ENCODE assay signal across 7 mouse cellular contexts in the genomic region with DNA sequence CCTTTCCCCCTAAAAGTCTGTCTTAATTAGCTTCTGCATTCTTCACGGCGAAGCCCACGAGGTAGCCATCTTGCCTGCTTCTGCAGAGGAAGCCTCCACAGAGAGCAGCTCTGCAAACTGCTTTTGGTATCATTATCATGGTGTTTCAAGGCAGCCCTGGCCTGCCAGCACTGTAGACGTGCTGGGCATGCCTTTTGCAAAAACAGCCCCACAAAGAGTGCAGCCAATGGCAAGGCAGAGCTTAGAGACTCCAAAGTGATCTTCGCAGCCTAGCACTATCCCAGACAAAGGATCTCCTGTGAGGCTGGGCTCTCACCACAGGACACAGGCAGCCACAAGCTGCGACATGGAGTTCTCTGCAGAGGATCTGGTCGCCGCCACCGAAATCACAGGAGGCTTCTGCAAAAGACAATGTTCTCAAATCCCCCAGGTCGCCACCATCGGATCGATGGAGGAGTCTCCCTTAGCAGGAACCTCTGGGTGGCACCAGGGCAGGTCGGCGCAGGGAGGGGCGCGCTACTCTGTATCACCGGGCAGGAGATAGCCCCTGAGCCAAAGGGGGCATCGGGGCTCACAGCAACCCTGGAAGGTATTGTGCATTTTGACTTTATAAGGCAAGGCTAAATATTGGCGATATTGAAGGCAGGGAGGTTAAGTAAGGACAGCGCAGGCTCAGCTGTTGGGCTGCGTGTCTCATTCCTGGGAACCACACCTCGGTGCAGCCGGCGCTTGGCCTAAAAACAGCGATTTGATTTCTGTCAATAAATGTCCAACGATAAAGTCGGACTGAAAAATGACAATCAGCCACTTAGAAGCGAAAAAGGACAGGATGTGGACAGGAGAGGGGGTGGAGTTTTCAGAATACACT. TPM values are rescaled to one million over a fixed set of nuclear protein-coding genes. Genes with fewer than 3 reads are reported as not detected.
DNase-seq lines count a peak whose midpoint lies in the region; ATAC-seq and TF ChIP-seq lines count a peak whose summit lies in the region.

No protein-coding gene starts in this region.

- H3K27me3 ChIP-seq in embryonic facial prominence, embryonic 12.5 days = no peaks in the 10 kb centered on the region
- H3K27me3 ChIP-seq in heart, adult 2 months (ENCODE audit: control insufficient read depth, insufficient read depth, low read length) = no peaks in the 10 kb centered on the region
- H3K27me3 ChIP-seq in limb, embryonic 10.5 days (ENCODE audit: low read depth, poor library complexity, severe bottlenecking) = peaks cover 4% of the 10 kb centered on the region
- no peaks in the 10 kb centered on the region for H3K27me3 ChIP-seq in midbrain, embryonic 11.5 days (ENCODE audit: control insufficient read depth, insufficient read depth, low read length)
- H3K27me3 ChIP-seq in small intestine, adult 2 months (ENCODE audit: control insufficient read depth, insufficient read depth, low read length) = no peaks in the 10 kb centered on the region

- peak; percentile 96 for ATAC-seq in embryonic facial prominence, embryonic 12.5 days (ENCODE audit: insufficient number of reproducible peaks, insufficient read depth, low FRiP score, low TSS enrichment)
- peak; percentile 99 for ATAC-seq in midbrain, embryonic 11.5 days (ENCODE audit: low FRiP score)

- TF ChIP-seq POLR2A in heart, adult 2 months (IDR thresholded peaks at IDR 0.05; ENCODE audit: insufficient read depth, low read depth, low read length) = peak; percentile 72
- 0 out of 2 replicates have a peak, but pooled peaks have one; percentile 23 for TF ChIP-seq POLR2A in small intestine, adult 2 months (IDR thresholded peaks at IDR 0.05; ENCODE audit: low read depth, low read length)

- peak; percentile 41 for DNase-seq in adrenal gland, postnatal 4 days (ENCODE audit: low spot score in 2 of 2)
- peak; percentile 79 for DNase-seq in heart, adult 2 months
- peak; percentile 68 for DNase-seq in kidney, adult 18-20 months
- DNase-seq in limb, embryonic 10.5 days (ENCODE audit: low spot score) = peak; percentile 81
- peak; percentile 95 for DNase-seq in midbrain, embryonic 11.5 days (ENCODE audit: low spot score, missing footprints)

- TF ChIP-seq EP300 in heart, adult 2 months (IDR thresholded peaks at IDR 0.05; ENCODE audit: insufficient read depth, low read depth, low read length) = 0 out of 2 replicates have a peak, but pooled peaks have one; percentile 59

- H3K36me3 ChIP-seq in embryonic facial prominence, embryonic 12.5 days = peaks cover 12% of the 10 kb centered on the region; the same call in 1 of the 2 replicates
- H3K36me3 ChIP-seq in heart, adult 2 months (ENCODE audit: control insufficient read depth, insufficient read depth, low read length) = no peaks in the 10 kb centered on the region; the same call in 1 of the 2 replicates
- peaks cover 21% of the 10 kb centered on the region for H3K36me3 ChIP-seq in limb, embryonic 10.5 days
- no peaks in the 10 kb centered on the region for H3K36me3 ChIP-seq in midbrain, embryonic 11.5 days (ENCODE audit: control insufficient read depth, insufficient read depth, low read length)
- H3K36me3 ChIP-seq in small intestine, adult 2 months (ENCODE audit: control insufficient read depth, insufficient read depth, low read length) = no peaks in the 10 kb centered on the region

- intact Hi-C loops in heart, adult 2 months (cut with DNase I) = loop anchor here (2.0 to 5.0 kb wide), 3 partner anchors 21 to 117 kb away; a partner anchor contains a TSS

- peak overlapping the region; percentile 78 for H3K4me2 ChIP-seq in embryonic facial prominence, embryonic 12.5 days (replicated peaks)
- H3K4me2 ChIP-seq in midbrain, embryonic 11.5 days = peak overlapping the region; percentile 49

- H3K79me2 ChIP-seq in heart, adult 2 months (replicated peaks; ENCODE audit: control insufficient read depth, insufficient read depth, low read length) = no peaks in the 10 kb centered on the region

- peak overlapping the region; percentile 73 for H3K9ac ChIP-seq in embryonic facial prominence, embryonic 12.5 days
- peak overlapping the region; percentile 74 for H3K9ac ChIP-seq in heart, adult 2 months (ENCODE audit: low read depth, low read length)
- H3K9ac ChIP-seq in midbrain, embryonic 11.5 days (ENCODE audit: low read length) = peak overlapping the region; percentile 63

- H3K27ac ChIP-seq in embryonic facial prominence, embryonic 12.5 days = peak overlapping the region; percentile 93
- H3K27ac ChIP-seq in heart, adult 2 months = peak overlapping the region; percentile 77
- H3K27ac ChIP-seq in limb, embryonic 10.5 days = peak overlapping the region; percentile 88
- peak overlapping the region; percentile 88 for H3K27ac ChIP-seq in midbrain, embryonic 11.5 days (ENCODE audit: low read depth, low read length)
- peak overlapping the region; percentile 44 for H3K27ac ChIP-seq in small intestine, adult 2 months (ENCODE audit: insufficient read depth, low read depth, low read length)

- no peak for TF ChIP-seq CTCF in heart, adult 2 months (IDR thresholded peaks at IDR 0.05)
- TF ChIP-seq CTCF in small intestine, adult 2 months (IDR thresholded peaks at IDR 0.05; ENCODE audit: extremely low read depth, insufficient read length, insufficient replicate concordance, low read depth, low read length) = no peak

- WGBS in embryonic facial prominence, embryonic 12.5 days = 1% methylated on average over 28 of the region's 28 CpGs
- 1% methylated on average over 28 of the region's 28 CpGs for WGBS in heart, adult 2 months
- WGBS in limb, embryonic 10.5 days = 3% methylated on average over 28 of the region's 28 CpGs
- under 1% methylated on average over 28 of the region's 28 CpGs for WGBS in midbrain, embryonic 11.5 days
- WGBS in small intestine, adult 2 months = 2% methylated on average over 28 of the region's 28 CpGs

- peaks cover 19% of the 10 kb centered on the region for H3K4me1 ChIP-seq in embryonic facial prominence, embryonic 12.5 days
- H3K4me1 ChIP-seq in heart, adult 2 months (ENCODE audit: control insufficient read depth, insufficient read depth, low read length) = peaks cover 2% of the 10 kb centered on the region; the same call in 1 of the 2 replicates
- peaks cover 26% of the 10 kb centered on the region for H3K4me1 ChIP-seq in limb, embryonic 10.5 days
- peaks cover 18% of the 10 kb centered on the region for H3K4me1 ChIP-seq in midbrain, embryonic 11.5 days (ENCODE audit: control insufficient read depth, insufficient read depth, low read length)
- peaks cover 8% of the 10 kb centered on the region; the same call in 1 of the 2 replicates for H3K4me1 ChIP-seq in small intestine, adult 2 months (ENCODE audit: control insufficient read depth, insufficient read depth, insufficient read length, low read length)

- H3K4me3 ChIP-seq in embryonic facial prominence, embryonic 12.5 days = peak overlapping the region; percentile 53
- H3K4me3 ChIP-seq in heart, adult 2 months = peak overlapping the region; percentile 66
- peak overlapping the region; percentile 56 for H3K4me3 ChIP-seq in limb, embryonic 10.5 days
- H3K4me3 ChIP-seq in midbrain, embryonic 11.5 days (ENCODE audit: low read depth, low read length) = peak overlapping the region; percentile 30
- H3K4me3 ChIP-seq in small intestine, adult 2 months (ENCODE audit: low read depth, low read length) = peak overlapping the region; percentile 65

- 0 out of 2 replicates have a peak, but pooled peaks cover 3% of the 10 kb centered on the region for H3K9me3 ChIP-seq in embryonic facial prominence, embryonic 12.5 days
- H3K9me3 ChIP-seq in limb, embryonic 10.5 days (replicated peaks) = 0 out of 2 replicates have a peak, but pooled peaks cover 3% of the 10 kb centered on the region
- H3K9me3 ChIP-seq in midbrain, embryonic 11.5 days (ENCODE audit: control insufficient read depth, low read length) = no peaks in the 10 kb centered on the region

RNA-seq across cellular contexts. Expression of a gene that starts 43.4 kb away (rescaled TPM):
- total RNA-seq in adrenal gland, postnatal 4 days (2021) = 10 to 100 TPM; 19.1 to 19.6 TPM
- 30.8 and 31.7 TPM in 2 replicates for polyA plus RNA-seq in embryonic facial prominence, embryonic 12.5 days (2016; fragmentation: Nextera tagmentation; extraction: Ambion mirVana)
- total RNA-seq in heart, adult 2 months (2021) = 1 to 10 TPM; 5.3 to 6.6 TPM
- 2.3 and 3.9 TPM in 2 replicates for polyA plus RNA-seq in heart, adult 2 months (2012; rRNA removed)
- polyA plus RNA-seq in limb, embryonic 10.5 days (2016; fragmentation: Nextera tagmentation; extraction: Ambion mirVana) = 26.5 and 30.6 TPM in 2 replicates
- polyA plus RNA-seq in midbrain, embryonic 11.5 days (2014; fragmentation: Nextera tagmentation; extraction: Ambion mirVana) = 33.3 and 36.0 TPM in 2 replicates
- 0.23 and 0.38 TPM in 2 replicates for polyA plus RNA-seq in small intestine, adult 2 months (2012; rRNA removed)

RNA-seq across cellular contexts. Expression of a gene that starts 55.0 kb away (rescaled TPM):
- 10 to 100 TPM; 34.3 to 36.6 TPM for total RNA-seq in adrenal gland, postnatal 4 days (2021)
- 10.1 and 10.8 TPM in 2 replicates for polyA plus RNA-seq in embryonic facial prominence, embryonic 12.5 days (2016; fragmentation: Nextera tagmentation; extraction: Ambion mirVana)
- 10 to 100 TPM; 20.4 to 27.1 TPM for total RNA-seq in heart, adult 2 months (2021)
- polyA plus RNA-seq in heart, adult 2 months (2012; rRNA removed) = 21.7 and 35.8 TPM in 2 replicates
- polyA plus RNA-seq in limb, embryonic 10.5 days (2016; fragmentation: Nextera tagmentation; extraction: Ambion mirVana) = 8.8 and 11.3 TPM in 2 replicates
- 9.6 and 10.6 TPM in 2 replicates for polyA plus RNA-seq in midbrain, embryonic 11.5 days (2014; fragmentation: Nextera tagmentation; extraction: Ambion mirVana)
- 25.3 and 31.0 TPM in 2 replicates for polyA plus RNA-seq in small intestine, adult 2 months (2012; rRNA removed)

Comparison
In these comparisons a context has a peak if more than half of its experiments do, and no peak if none do; other contexts are left out.
1. Peak in every context shown above with its lines: DNase-seq, ATAC-seq, H3K4me3 ChIP-seq and H3K27ac ChIP-seq.
2. DNase-seq: peak in every context shown above with its lines; median percentile 95 in midbrain, embryonic 11.5 days; 81 in limb, embryonic 10.5 days; 79 in heart, adult 2 months; 68 in kidney, adult 18-20 months; 41 in adrenal gland, postnatal 4 days.